ENCODE assay signal across 26 mouse cellular contexts in the genomic region with DNA sequence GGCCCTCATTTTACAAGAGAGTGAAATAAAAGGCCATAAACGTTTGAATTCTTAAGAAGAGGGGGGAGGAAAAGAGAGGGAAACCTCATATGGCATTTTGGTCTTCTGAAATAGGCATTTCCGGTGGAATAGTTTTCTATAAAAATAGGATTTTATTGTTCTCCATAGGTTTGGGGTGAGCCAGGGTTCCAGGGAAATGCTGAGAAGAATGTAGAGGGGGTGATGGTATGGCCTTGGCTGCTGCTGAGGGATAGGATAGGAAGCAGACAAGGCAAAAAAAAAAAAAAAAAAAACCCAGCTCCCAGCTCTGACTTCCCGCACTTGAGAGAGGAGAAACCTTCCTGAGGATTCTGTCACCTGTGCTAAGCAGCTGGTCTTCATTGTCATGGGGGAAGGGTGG. TPM values are rescaled to one million over a fixed set of nuclear protein-coding genes. Genes with fewer than 3 reads are reported as not detected.
DNase-seq lines count a peak whose midpoint lies in the region; ATAC-seq and TF ChIP-seq lines count a peak whose summit lies in the region.
"Had no signal": no experiment of that assay in that cellular context is flagged by ENCODE, and none has a peak within 500 bp of the region (broad histone marks: within the 10 kb centered on the region; RNA-seq: fewer than 3 reads in every experiment).

No protein-coding gene starts in this region.

- no peak for DNase-seq in kidney, adult 8-10 months
- DNase-seq in thymus, postnatal 4 days: no peak
- no peak for DNase-seq in layer of hippocampus, postnatal 14 days (ENCODE audit: low spot score in 2 of 2)
- DNase-seq: adrenal gland, postnatal 25 days; cerebellum, adult 8-10 months; heart, adult 18-20 months; heart, postnatal 36 days; layer of hippocampus, postnatal 36 days; lung, adult 18-20 months; lung, postnatal 10 days; thymus, adult 18-20 months had no signal

- ATAC-seq in kidney, embryonic 15.5 days (replicated peaks; ENCODE audit: low FRiP score): no peak
- ATAC-seq in intestine, postnatal 0 days: no peak
- ATAC-seq in liver, embryonic 12.5 days: no peak
- ATAC-seq: forebrain, embryonic 15.5 days had no signal

- no peaks in the 10 kb centered on the region for H3K9me3 ChIP-seq in kidney, embryonic 15.5 days (replicated peaks)
- H3K9me3 ChIP-seq in intestine, postnatal 0 days (ENCODE audit: control insufficient read depth): no peaks in the 10 kb centered on the region
- H3K9me3 ChIP-seq in liver, embryonic 12.5 days (replicated peaks): no peaks in the 10 kb centered on the region
- H3K9me3 ChIP-seq: embryonic facial prominence, embryonic 15.5 days; forebrain, embryonic 15.5 days; hindbrain, embryonic 13.5 days; midbrain, embryonic 10.5 days; neural tube, embryonic 15.5 days had no signal

- H3K27me3 ChIP-seq in kidney, embryonic 15.5 days: no peaks in the 10 kb centered on the region
- H3K27me3 ChIP-seq in intestine, postnatal 0 days (replicated peaks; ENCODE audit: control insufficient read depth, insufficient read depth, low read length): no peaks in the 10 kb centered on the region
- no peaks in the 10 kb centered on the region for H3K27me3 ChIP-seq in liver, embryonic 12.5 days (replicated peaks)
- no peaks in the 10 kb centered on the region for H3K27me3 ChIP-seq in small intestine, adult 2 months (ENCODE audit: control insufficient read depth, insufficient read depth, low read length)
- H3K27me3 ChIP-seq: embryonic facial prominence, embryonic 15.5 days; forebrain, embryonic 15.5 days; hindbrain, embryonic 13.5 days; neural tube, embryonic 15.5 days had no signal

- no peak for TF ChIP-seq POLR2A in small intestine, adult 2 months (IDR thresholded peaks at IDR 0.05; ENCODE audit: low read depth, low read length)

- no peak for TF ChIP-seq CTCF in intestine, postnatal 0 days (IDR thresholded peaks at IDR 0.05; ENCODE audit: low read depth)
- no peak for TF ChIP-seq CTCF in small intestine, adult 2 months (IDR thresholded peaks at IDR 0.05; ENCODE audit: extremely low read depth, insufficient read length, insufficient replicate concordance, low read depth, low read length)

- H3K9ac ChIP-seq in kidney, embryonic 15.5 days: no peak overlapping the region
- no peak overlapping the region for H3K9ac ChIP-seq in intestine, postnatal 0 days (ENCODE audit: low read depth, low read length)
- peak overlapping the region; percentile 47; the same call in 1 of the 2 replicates for H3K9ac ChIP-seq in liver, embryonic 12.5 days
- H3K9ac ChIP-seq: embryonic facial prominence, embryonic 15.5 days; forebrain, embryonic 15.5 days; neural tube, embryonic 15.5 days had no signal

- H3K36me3 ChIP-seq in kidney, embryonic 15.5 days: no peaks in the 10 kb centered on the region
- H3K36me3 ChIP-seq in intestine, postnatal 0 days (ENCODE audit: control insufficient read depth, insufficient read depth): no peaks in the 10 kb centered on the region
- H3K36me3 ChIP-seq in liver, embryonic 12.5 days: peaks cover 21% of the 10 kb centered on the region
- no peaks in the 10 kb centered on the region for H3K36me3 ChIP-seq in small intestine, adult 2 months (ENCODE audit: control insufficient read depth, insufficient read depth, low read length)
- H3K36me3 ChIP-seq: embryonic facial prominence, embryonic 15.5 days; forebrain, embryonic 15.5 days; hindbrain, embryonic 13.5 days; midbrain, embryonic 10.5 days; neural tube, embryonic 15.5 days had no signal

- WGBS in kidney, embryonic 15.5 days: 32% methylated on average over 3 of the region's 3 CpGs
- 48% methylated on average over 3 of the region's 3 CpGs for WGBS in intestine, postnatal 0 days
- WGBS in liver, embryonic 12.5 days (ENCODE audit: insufficient replicate concordance): 61% methylated on average over 3 of the region's 3 CpGs
- WGBS in small intestine, adult 2 months: 62% methylated on average over 3 of the region's 3 CpGs

- H3K27ac ChIP-seq in kidney, embryonic 15.5 days: 0 out of 2 replicates have a peak overlapping the region, but pooled peaks have one; percentile 45
- peak overlapping the region; percentile 75 for H3K27ac ChIP-seq in intestine, postnatal 0 days (ENCODE audit: low read depth, low read length)
- peak overlapping the region; percentile 83 for H3K27ac ChIP-seq in liver, embryonic 12.5 days
- peak overlapping the region; percentile 73 for H3K27ac ChIP-seq in small intestine, adult 2 months (ENCODE audit: insufficient read depth, low read depth, low read length)
- H3K27ac ChIP-seq: embryonic facial prominence, embryonic 15.5 days; forebrain, embryonic 15.5 days; hindbrain, embryonic 13.5 days; midbrain, embryonic 10.5 days; neural tube, embryonic 15.5 days had no signal

- 0 out of 2 replicates have a peak, but pooled peaks cover 8% of the 10 kb centered on the region for H3K4me1 ChIP-seq in kidney, embryonic 15.5 days
- peaks cover 4% of the 10 kb centered on the region; the same call in 1 of the 2 replicates for H3K4me1 ChIP-seq in intestine, postnatal 0 days (replicated peaks; ENCODE audit: control insufficient read depth, insufficient read depth, low read length)
- H3K4me1 ChIP-seq in liver, embryonic 12.5 days: peaks cover 72% of the 10 kb centered on the region
- H3K4me1 ChIP-seq in small intestine, adult 2 months (ENCODE audit: control insufficient read depth, insufficient read depth, insufficient read length, low read length): peaks cover 26% of the 10 kb centered on the region; the same call in 1 of the 2 replicates
- H3K4me1 ChIP-seq: forebrain, embryonic 15.5 days; hindbrain, embryonic 13.5 days; neural tube, embryonic 15.5 days had no signal

- H3K4me2 ChIP-seq in kidney, embryonic 15.5 days: no peak overlapping the region
- no peak overlapping the region for H3K4me2 ChIP-seq in intestine, postnatal 0 days (replicated peaks; ENCODE audit: low read depth)
- H3K4me2 ChIP-seq in liver, embryonic 12.5 days: no peak overlapping the region
- H3K4me2 ChIP-seq: embryonic facial prominence, embryonic 15.5 days; forebrain, embryonic 15.5 days; hindbrain, embryonic 13.5 days; neural tube, embryonic 15.5 days had no signal

- no peak overlapping the region for H3K4me3 ChIP-seq in kidney, embryonic 15.5 days (replicated peaks)
- H3K4me3 ChIP-seq in intestine, postnatal 0 days (ENCODE audit: low read depth, low read length): no peak overlapping the region
- H3K4me3 ChIP-seq in liver, embryonic 12.5 days: no peak overlapping the region
- H3K4me3 ChIP-seq in small intestine, adult 2 months (ENCODE audit: low read depth, low read length): no peak overlapping the region
- H3K4me3 ChIP-seq: embryonic facial prominence, embryonic 15.5 days; forebrain, embryonic 15.5 days; hindbrain, embryonic 13.5 days; midbrain, embryonic 10.5 days; neural tube, embryonic 15.5 days had no signal

RNA-seq across cellular contexts. Expression of gene Pga5, which starts 21.8 kb away (rescaled TPM):
- not detected in 2 replicates for polyA plus RNA-seq in kidney, embryonic 15.5 days (2015; fragmentation: Nextera tagmentation; extraction: Ambion mirVana)
- 5.0 and 24.6 TPM in 2 replicates for polyA plus RNA-seq in intestine, postnatal 0 days (2015; fragmentation: Nextera tagmentation; extraction: Ambion mirVana)
- 0.08 TPM in 1 of 2 replicates, not detected in the other for polyA plus RNA-seq in liver, embryonic 12.5 days (2016; fragmentation: Nextera tagmentation; extraction: Ambion mirVana)
- polyA plus RNA-seq in small intestine, adult 2 months (2012; rRNA removed): 1.1 TPM in 1 of 2 replicates, not detected in the other
- total RNA-seq in layer of hippocampus, postnatal 14 days (2021): not detected
- total RNA-seq: adrenal gland, postnatal 25 days; gastrocnemius, adult 8-10 months; heart, adult 18-20 months; heart, postnatal 36 days; layer of hippocampus, adult 18-20 months; layer of hippocampus, postnatal 36 days; left cerebral cortex, postnatal 10 days; midbrain, postnatal 0 days had no signal
- polyA plus RNA-seq: embryonic facial prominence, embryonic 15.5 days; forebrain, embryonic 15.5 days; heart, embryonic 14.5 days; hindbrain, embryonic 13.5 days; kidney, embryonic 16.5 days; midbrain, embryonic 10.5 days; midbrain, postnatal 0 days; neural tube, embryonic 15.5 days had no signal

RNA-seq across cellular contexts. Expression of gene Vwce, which starts 22.0 kb away (rescaled TPM):
- polyA plus RNA-seq in kidney, embryonic 15.5 days (2015; fragmentation: Nextera tagmentation; extraction: Ambion mirVana): 3.0 and 3.2 TPM in 2 replicates
- 7.1 and 8.4 TPM in 2 replicates for polyA plus RNA-seq in intestine, postnatal 0 days (2015; fragmentation: Nextera tagmentation; extraction: Ambion mirVana)
- 6.2 and 7.6 TPM in 2 replicates for polyA plus RNA-seq in liver, embryonic 12.5 days (2016; fragmentation: Nextera tagmentation; extraction: Ambion mirVana)
- 5.5 and 11.3 TPM in 2 replicates for polyA plus RNA-seq in small intestine, adult 2 months (2012; rRNA removed)
- total RNA-seq in layer of hippocampus, postnatal 14 days (2021): under 1 TPM; 0.60 to 0.91 TPM
- total RNA-seq: gastrocnemius, adult 8-10 months; heart, postnatal 36 days had no signal

RNA-seq across cellular contexts. Expression of gene Vps37c, which starts 32.5 kb away (rescaled TPM):
- 29.7 and 31.7 TPM in 2 replicates for polyA plus RNA-seq in kidney, embryonic 15.5 days (2015; fragmentation: Nextera tagmentation; extraction: Ambion mirVana)
- polyA plus RNA-seq in intestine, postnatal 0 days (2015; fragmentation: Nextera tagmentation; extraction: Ambion mirVana): 31.3 and 32.2 TPM in 2 replicates
- 14.5 and 14.8 TPM in 2 replicates for polyA plus RNA-seq in liver, embryonic 12.5 days (2016; fragmentation: Nextera tagmentation; extraction: Ambion mirVana)
- polyA plus RNA-seq in small intestine, adult 2 months (2012; rRNA removed): 20.2 and 37.6 TPM in 2 replicates
- total RNA-seq in layer of hippocampus, postnatal 14 days (2021): 10 to 100 TPM; 25.1 to 26.6 TPM

RNA-seq across cellular contexts. Expression of gene Tkfc, which starts 50.6 kb away (rescaled TPM):
- polyA plus RNA-seq in kidney, embryonic 15.5 days (2015; fragmentation: Nextera tagmentation; extraction: Ambion mirVana): 32.3 and 38.7 TPM in 2 replicates
- 76.4 and 83.9 TPM in 2 replicates for polyA plus RNA-seq in intestine, postnatal 0 days (2015; fragmentation: Nextera tagmentation; extraction: Ambion mirVana)
- polyA plus RNA-seq in liver, embryonic 12.5 days (2016; fragmentation: Nextera tagmentation; extraction: Ambion mirVana): 10.1 and 10.2 TPM in 2 replicates
- 124 and 224 TPM in 2 replicates for polyA plus RNA-seq in small intestine, adult 2 months (2012; rRNA removed)
- total RNA-seq in layer of hippocampus, postnatal 14 days (2021): 10 to 100 TPM; 21.7 to 24.4 TPM

RNA-seq across cellular contexts. Expression of gene Ddb1, which starts 50.9 kb away (rescaled TPM):
- 338 and 368 TPM in 2 replicates for polyA plus RNA-seq in kidney, embryonic 15.5 days (2015; fragmentation: Nextera tagmentation; extraction: Ambion mirVana)
- polyA plus RNA-seq in intestine, postnatal 0 days (2015; fragmentation: Nextera tagmentation; extraction: Ambion mirVana): 97.9 and 100 TPM in 2 replicates
- polyA plus RNA-seq in liver, embryonic 12.5 days (2016; fragmentation: Nextera tagmentation; extraction: Ambion mirVana): 252 and 256 TPM in 2 replicates
- 37.7 and 57.2 TPM in 2 replicates for polyA plus RNA-seq in small intestine, adult 2 months (2012; rRNA removed)
- total RNA-seq in layer of hippocampus, postnatal 14 days (2021): 100 to 1,000 TPM; 202 to 215 TPM
